ENCODE assay signal across 10 mouse cellular contexts in genomic region chr7:44469677-44470675, GRCm38 (mm10). TPM values are rescaled to one million over a fixed set of nuclear protein-coding genes. Genes with fewer than 3 reads are reported as not detected.
DNase-seq lines count a peak whose midpoint lies in the region; ATAC-seq and TF ChIP-seq lines count a peak whose summit lies in the region.
"Had no signal": no experiment of that assay in that cellular context is flagged by ENCODE, and none has a peak within 500 bp of the region (broad histone marks: within the 10 kb centered on the region; RNA-seq: fewer than 3 reads in every experiment).

No protein-coding gene starts in this region.

- H3K36me3 ChIP-seq in embryonic facial prominence, embryonic 12.5 days, result 0 out of 2 replicates have a peak, but pooled peaks cover 7% of the 10 kb centered on the region
- H3K36me3 ChIP-seq in heart, postnatal 0 days (replicated peaks; ENCODE audit: control insufficient read depth, insufficient read depth, low read length), result no peaks in the 10 kb centered on the region
- no peaks in the 10 kb centered on the region for H3K36me3 ChIP-seq in midbrain, embryonic 12.5 days

- no peak for ATAC-seq in embryonic facial prominence, embryonic 12.5 days (ENCODE audit: insufficient number of reproducible peaks, insufficient read depth, low FRiP score, low TSS enrichment)
- ATAC-seq in heart, postnatal 0 days (ENCODE audit: insufficient read depth, low read depth), result no peak
- ATAC-seq in midbrain, embryonic 12.5 days (ENCODE audit: low FRiP score, low read depth), result no peak

- no peak overlapping the region for H3K4me2 ChIP-seq in embryonic facial prominence, embryonic 12.5 days (replicated peaks)
- no peak overlapping the region for H3K4me2 ChIP-seq in heart, postnatal 0 days (ENCODE audit: low read depth, low read length)
- H3K4me2 ChIP-seq in midbrain, embryonic 12.5 days (replicated peaks), result no peak overlapping the region

- WGBS in embryonic facial prominence, embryonic 12.5 days, result 90% methylated on average over 16 of the region's 16 CpGs
- WGBS in heart, postnatal 0 days, result 51% methylated on average over 16 of the region's 16 CpGs
- WGBS in midbrain, embryonic 12.5 days, result 92% methylated on average over 16 of the region's 16 CpGs

- H3K4me1 ChIP-seq in embryonic facial prominence, embryonic 12.5 days, result peaks cover 20% of the 10 kb centered on the region
- H3K4me1 ChIP-seq in heart, postnatal 0 days (ENCODE audit: control insufficient read depth, insufficient read depth), result peaks cover 43% of the 10 kb centered on the region
- peaks cover 48% of the 10 kb centered on the region for H3K4me1 ChIP-seq in midbrain, embryonic 12.5 days

- H3K9me3 ChIP-seq in embryonic facial prominence, embryonic 12.5 days, result no peaks in the 10 kb centered on the region
- no peaks in the 10 kb centered on the region for H3K9me3 ChIP-seq in heart, postnatal 0 days (replicated peaks; ENCODE audit: control insufficient read depth, low read length)
- no peaks in the 10 kb centered on the region for H3K9me3 ChIP-seq in midbrain, embryonic 12.5 days

- DNase-seq in left cerebral cortex, adult 2 months (ENCODE audit: extremely low spot score in 1 of 2, low spot score in 2 of 2), result peak in 1 of 2 experiments; percentile 14
- no peak for DNase-seq in left cerebral cortex, postnatal 4 days
- DNase-seq in heart, postnatal 0 days (ENCODE audit: low spot score), result no peak
- no peak for DNase-seq in yolk sac, embryonic 10.5 days (ENCODE audit: low spot score)
- DNase-seq in gastrocnemius, postnatal 25 days, result no peak
- DNase-seq in left cerebral cortex, adult 9 months (ENCODE audit: low spot score in 2 of 2), result no peak

- H3K4me3 ChIP-seq in left cerebral cortex, adult 2 months, result no peak overlapping the region
- H3K4me3 ChIP-seq in embryonic facial prominence, embryonic 12.5 days, result no peak overlapping the region
- no peak overlapping the region for H3K4me3 ChIP-seq in heart, postnatal 0 days (ENCODE audit: low read depth, low read length)
- H3K4me3 ChIP-seq in midbrain, embryonic 12.5 days, result no peak overlapping the region

- intact Hi-C loops in left cerebral cortex, adult 2 months (cut with DNase I), result loop anchor here (2.0 kb wide), 1 partner anchor 97 kb away; no protein-coding TSS in a partner anchor
- intact Hi-C loops in left cerebral cortex, postnatal 4 days (cut with DNase I), result no loop called here

- H3K27me3 ChIP-seq in embryonic facial prominence, embryonic 12.5 days, result peaks cover 15% of the 10 kb centered on the region
- no peaks in the 10 kb centered on the region for H3K27me3 ChIP-seq in heart, postnatal 0 days (ENCODE audit: control insufficient read depth, insufficient read depth, low read length)
- H3K27me3 ChIP-seq in midbrain, embryonic 12.5 days, result peaks cover 5% of the 10 kb centered on the region; the same call in 1 of the 2 replicates

- no peak for TF ChIP-seq EP300 in heart, postnatal 0 days (IDR thresholded peaks at IDR 0.05; ENCODE audit: low read depth)

- H3K9ac ChIP-seq in embryonic facial prominence, embryonic 12.5 days, result peak overlapping the region; percentile 20; the same call in 1 of the 2 replicates
- peak overlapping the region; percentile 64; the same call in 1 of the 2 replicates for H3K9ac ChIP-seq in heart, postnatal 0 days (replicated peaks; ENCODE audit: low read depth, low read length)
- no peak overlapping the region for H3K9ac ChIP-seq in midbrain, embryonic 12.5 days (replicated peaks)

- no peak for TF ChIP-seq CTCF in left cerebral cortex, adult 2 months (IDR thresholded peaks at IDR 0.05)
- TF ChIP-seq CTCF in heart, postnatal 0 days (IDR thresholded peaks at IDR 0.05; ENCODE audit: low read depth), result no peak

- peak overlapping the region; percentile 96 for H3K27ac ChIP-seq in left cerebral cortex, adult 2 months
- H3K27ac ChIP-seq in embryonic facial prominence, embryonic 12.5 days, result no peak overlapping the region
- peak overlapping the region; percentile 99 for H3K27ac ChIP-seq in heart, postnatal 0 days (ENCODE audit: low read depth)
- peak overlapping the region; percentile 16; the same call in 1 of the 2 replicates for H3K27ac ChIP-seq in midbrain, embryonic 12.5 days (replicated peaks)
- H3K27ac ChIP-seq: kidney, postnatal 0 days had no signal

RNA-seq across cellular contexts. Expression of gene Josd2, which starts 2.2 kb away (rescaled TPM):
- 10 to 100 TPM; 72.3 to 86.6 TPM for total RNA-seq in left cerebral cortex, adult 2 months (2021)
- total RNA-seq in left cerebral cortex, postnatal 4 days (2021), result 10 to 100 TPM; 31.9 to 32.6 TPM
- 80.4 and 85.6 TPM in 2 replicates for polyA plus RNA-seq in embryonic facial prominence, embryonic 12.5 days (2016; fragmentation: Nextera tagmentation; extraction: Ambion mirVana)
- total RNA-seq in heart, postnatal 0 days (2014; rRNA removed; ENCODE audit: low replicate concordance), result 123 and 143 TPM in 2 replicates
- polyA plus RNA-seq in heart, postnatal 0 days (2015; fragmentation: Nextera tagmentation; extraction: Ambion mirVana), result 91.2 and 105 TPM in 2 replicates
- 56.2 and 58.1 TPM in 2 replicates for polyA plus RNA-seq in midbrain, embryonic 12.5 days (2016; fragmentation: Nextera tagmentation; extraction: Ambion mirVana)
- total RNA-seq in gastrocnemius, postnatal 25 days (2021), result 10 to 100 TPM; 62.8 to 69.1 TPM

RNA-seq across cellular contexts. Expression of gene Aspdh, which starts 4.8 kb away (rescaled TPM):
- total RNA-seq in left cerebral cortex, adult 2 months (2021), result 10 to 100 TPM in 1 of 2 experiments, 1 to 10 TPM in 1; 9.8 to 10.0 TPM
- 10 to 100 TPM; 20.5 to 24.5 TPM for total RNA-seq in left cerebral cortex, postnatal 4 days (2021)
- polyA plus RNA-seq in embryonic facial prominence, embryonic 12.5 days (2016; fragmentation: Nextera tagmentation; extraction: Ambion mirVana), result 0.42 and 0.71 TPM in 2 replicates
- 7.5 TPM in 1 of 2 replicates, not detected in the other for total RNA-seq in heart, postnatal 0 days (2014; rRNA removed; ENCODE audit: low replicate concordance)
- polyA plus RNA-seq in heart, postnatal 0 days (2015; fragmentation: Nextera tagmentation; extraction: Ambion mirVana), result 0.40 and 0.86 TPM in 2 replicates
- polyA plus RNA-seq in midbrain, embryonic 12.5 days (2016; fragmentation: Nextera tagmentation; extraction: Ambion mirVana), result 3.4 and 5.1 TPM in 2 replicates
- not detected for total RNA-seq in gastrocnemius, postnatal 25 days (2021)
- polyA plus RNA-seq: embryonic facial prominence, embryonic 11.5 days had no signal

RNA-seq across cellular contexts. Expression of gene Emc10, which starts 26.4 kb away (rescaled TPM):
- 100 to 1,000 TPM; 192 to 201 TPM for total RNA-seq in left cerebral cortex, adult 2 months (2021)
- 100 to 1,000 TPM; 146 to 150 TPM for total RNA-seq in left cerebral cortex, postnatal 4 days (2021)
- polyA plus RNA-seq in embryonic facial prominence, embryonic 12.5 days (2016; fragmentation: Nextera tagmentation; extraction: Ambion mirVana), result 121 and 124 TPM in 2 replicates
- 206 and 212 TPM in 2 replicates for total RNA-seq in heart, postnatal 0 days (2014; rRNA removed; ENCODE audit: low replicate concordance)
- polyA plus RNA-seq in heart, postnatal 0 days (2015; fragmentation: Nextera tagmentation; extraction: Ambion mirVana), result 67.0 and 73.2 TPM in 2 replicates
- polyA plus RNA-seq in midbrain, embryonic 12.5 days (2016; fragmentation: Nextera tagmentation; extraction: Ambion mirVana), result 132 and 136 TPM in 2 replicates
- 10 to 100 TPM; 41.4 to 53.2 TPM for total RNA-seq in gastrocnemius, postnatal 25 days (2021)

RNA-seq across cellular contexts. Expression of gene Fam71e1, which starts 26.4 kb away (rescaled TPM):
- total RNA-seq in left cerebral cortex, adult 2 months (2021), result 10 to 100 TPM; 15.5 to 21.0 TPM
- 10 to 100 TPM; 23.8 to 27.3 TPM for total RNA-seq in left cerebral cortex, postnatal 4 days (2021)
- 20.2 and 22.5 TPM in 2 replicates for polyA plus RNA-seq in embryonic facial prominence, embryonic 12.5 days (2016; fragmentation: Nextera tagmentation; extraction: Ambion mirVana)
- total RNA-seq in heart, postnatal 0 days (2014; rRNA removed; ENCODE audit: low replicate concordance), result 3.2 and 4.3 TPM in 2 replicates
- polyA plus RNA-seq in heart, postnatal 0 days (2015; fragmentation: Nextera tagmentation; extraction: Ambion mirVana), result 11.4 and 12.5 TPM in 2 replicates
- polyA plus RNA-seq in midbrain, embryonic 12.5 days (2016; fragmentation: Nextera tagmentation; extraction: Ambion mirVana), result 32.4 and 35.1 TPM in 2 replicates
- 1 to 10 TPM; 2.5 to 2.9 TPM for total RNA-seq in gastrocnemius, postnatal 25 days (2021)

RNA-seq across cellular contexts. Expression of gene Lrrc4b, which starts 41.2 kb away (rescaled TPM):
- 100 to 1,000 TPM; 278 to 294 TPM for total RNA-seq in left cerebral cortex, adult 2 months (2021)
- total RNA-seq in left cerebral cortex, postnatal 4 days (2021), result 100 to 1,000 TPM; 357 to 379 TPM
- polyA plus RNA-seq in embryonic facial prominence, embryonic 12.5 days (2016; fragmentation: Nextera tagmentation; extraction: Ambion mirVana), result 2.3 and 2.6 TPM in 2 replicates
- total RNA-seq in heart, postnatal 0 days (2014; rRNA removed; ENCODE audit: low replicate concordance), result 55.6 and 89.5 TPM in 2 replicates
- 2.8 TPM in 2 replicates for polyA plus RNA-seq in heart, postnatal 0 days (2015; fragmentation: Nextera tagmentation; extraction: Ambion mirVana)
- 12.0 and 13.5 TPM in 2 replicates for polyA plus RNA-seq in midbrain, embryonic 12.5 days (2016; fragmentation: Nextera tagmentation; extraction: Ambion mirVana)
- under 1 TPM; 0.24 to 0.43 TPM for total RNA-seq in gastrocnemius, postnatal 25 days (2021)
